Mouse (Mus musculus): ENCODE measurements around the gene Ctc1. TPM values are rescaled to one million over a fixed set of nuclear protein-coding genes. Genes with fewer than 3 reads are reported as not detected.

The Ctc1 gene
- polyA plus RNA-seq, 1 experiment from 2014 or later = 55.8 TPM

DNA sequence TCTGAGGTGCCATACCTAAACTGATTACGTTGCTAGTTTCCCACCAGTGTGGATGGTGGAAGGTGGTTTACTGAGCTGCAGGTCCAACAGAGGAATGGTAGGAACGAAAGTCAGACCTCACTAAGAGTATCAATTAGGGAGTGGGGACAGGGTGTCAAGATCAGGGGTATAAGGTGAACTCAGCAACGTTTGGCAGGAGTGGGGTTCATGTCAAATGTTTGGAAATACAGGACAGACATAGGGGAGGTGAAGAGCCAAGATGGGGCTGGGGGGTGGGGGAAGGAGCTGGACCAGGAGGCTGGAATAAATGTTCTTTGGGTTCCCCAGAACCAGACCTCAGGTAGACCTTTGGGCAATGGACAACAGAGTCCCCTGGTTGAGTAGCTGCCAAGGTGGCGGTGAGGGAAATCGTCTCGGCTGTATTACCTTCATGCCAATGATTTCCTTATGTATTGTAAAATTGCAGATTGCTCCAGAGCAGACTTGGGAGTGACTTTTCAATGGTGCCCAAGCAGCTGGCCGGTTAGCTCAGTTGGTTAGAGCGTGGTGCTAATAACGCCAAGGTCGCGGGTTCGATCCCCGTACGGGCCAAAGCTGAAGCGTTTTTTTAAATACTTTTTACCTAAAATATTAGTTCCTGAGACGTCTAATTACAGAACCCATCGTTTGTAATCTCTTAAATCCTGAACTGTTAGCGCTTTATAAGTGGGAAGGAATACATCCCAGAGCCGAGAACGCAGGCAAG, 20.9 kb downstream of the Ctc1 start:
- H3K9me3 ChIP-seq (ENCODE audit: control insufficient read depth, low read length) = no peaks in the 10 kb centered on the region
- ATAC-seq (ENCODE audit: low FRiP score, low TSS enrichment) = no peak
- WGBS = 11% methylated on average over 20 of the region's 20 CpGs

DNA sequence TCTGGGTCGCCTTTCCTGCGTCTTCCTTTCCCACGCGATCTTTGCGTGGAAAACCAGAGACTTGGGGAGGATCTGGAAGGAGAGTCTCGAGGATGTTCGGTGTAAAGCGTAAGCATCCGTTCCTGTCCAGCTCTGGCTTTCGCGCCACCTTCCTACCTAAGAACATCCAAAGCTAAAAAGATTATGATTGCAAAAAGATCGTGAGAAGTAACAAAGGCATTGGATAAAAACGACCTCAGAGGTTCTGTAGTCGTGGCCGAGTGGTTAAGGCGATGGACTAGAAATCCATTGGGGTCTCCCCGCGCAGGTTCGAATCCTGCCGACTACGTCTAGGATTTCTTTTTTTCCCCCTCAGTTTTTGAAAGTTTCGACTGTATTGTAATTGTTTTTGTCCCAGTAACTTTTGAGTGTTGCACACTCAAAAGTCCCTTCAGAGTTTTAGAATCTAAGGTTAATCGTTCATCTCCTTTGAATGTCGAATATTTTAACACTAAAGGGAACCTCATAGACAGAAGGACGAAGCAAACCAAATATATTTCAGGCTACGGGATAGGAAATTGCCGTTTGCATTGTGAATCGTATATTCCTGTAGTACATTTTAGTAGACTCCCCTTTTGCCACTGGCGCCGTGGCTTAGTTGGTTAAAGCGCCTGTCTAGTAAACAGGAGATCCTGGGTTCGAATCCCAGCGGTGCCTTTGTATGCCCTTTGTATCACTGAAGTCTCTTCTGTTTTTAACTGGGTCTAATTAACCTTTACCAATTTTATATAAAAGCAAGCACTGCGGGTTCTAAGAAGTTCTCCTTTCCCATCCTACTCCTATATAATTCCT, 21.7 kb downstream of the Ctc1 start:
- Histone ChIP-seq H3K4me2 (ENCODE audit: low read length) (peak overlapping the region; percentile 64), H3K9me3 (ENCODE audit: control insufficient read depth, low read length) (no peaks in the 10 kb centered on the region), H3K36me3 (ENCODE audit: control insufficient read depth, insufficient read depth, low read length) (peaks cover 30% of the 10 kb centered on the region), H3K27me3 (ENCODE audit: control insufficient read depth, insufficient read depth, low read length) (no peaks in the 10 kb centered on the region), H3K4me1 (ENCODE audit: control insufficient read depth, insufficient read depth, low read length) (peaks cover 17% of the 10 kb centered on the region), H3K27ac (replicated peaks; ENCODE audit: low read depth, low read length) (peak overlapping the region; percentile 80), H3K9ac (replicated peaks; ENCODE audit: low read length) (peak overlapping the region; percentile 67), H3K4me3 (replicated peaks; ENCODE audit: low read depth, low read length) (peak overlapping the region; percentile 67)
- ATAC-seq (ENCODE audit: low FRiP score, low TSS enrichment) = peak; percentile 51; the same call in 1 of the 2 replicates
- under 1% methylated on average over 34 of the region's 34 CpGs for WGBS
- DNase-seq = peak; percentile 92

More for the DNA sequence above, 20.9 kb downstream of the Ctc1 start:
- peaks cover 17% of the 10 kb centered on the region for H3K4me1 ChIP-seq (ENCODE audit: control insufficient read depth, insufficient read depth, low read length)
- peak; percentile 93 for DNase-seq
- peaks cover 38% of the 10 kb centered on the region for H3K36me3 ChIP-seq (ENCODE audit: control insufficient read depth, insufficient read depth, low read length)
- peak overlapping the region; percentile 67 for H3K9ac ChIP-seq (replicated peaks; ENCODE audit: low read length)
- peak overlapping the region; percentile 80 for H3K27ac ChIP-seq (replicated peaks; ENCODE audit: low read depth, low read length)
- H3K27me3 ChIP-seq (ENCODE audit: control insufficient read depth, insufficient read depth, low read length) = no peaks in the 10 kb centered on the region
- peak overlapping the region; percentile 64 for H3K4me2 ChIP-seq (ENCODE audit: low read length)
- H3K4me3 ChIP-seq (replicated peaks; ENCODE audit: low read depth, low read length) = peak overlapping the region; percentile 67

DNA sequence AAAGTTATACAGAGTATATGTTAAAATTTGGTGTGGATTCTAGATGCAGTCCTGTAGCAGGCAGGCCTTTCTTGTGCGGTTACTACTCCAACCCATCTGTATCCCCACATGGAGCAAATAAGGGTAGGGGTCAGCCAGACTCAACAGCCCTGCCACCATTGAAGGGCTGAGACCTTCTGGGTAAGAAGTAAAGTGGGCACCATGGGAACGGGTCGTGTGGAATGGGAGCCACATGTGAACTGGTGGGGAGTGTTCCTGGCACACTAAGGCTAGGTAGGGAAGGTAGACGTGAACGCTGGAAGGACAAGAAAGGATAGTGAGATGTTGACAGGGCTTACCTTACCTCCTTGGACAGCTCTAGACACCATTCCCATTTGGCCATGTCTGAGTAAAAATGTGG, 22.5 kb downstream of the Ctc1 start:
- no peaks in the 10 kb centered on the region for H3K27me3 ChIP-seq (ENCODE audit: control insufficient read depth, insufficient read depth, low read length)
- peaks cover 17% of the 10 kb centered on the region for H3K4me1 ChIP-seq (ENCODE audit: control insufficient read depth, insufficient read depth, low read length)
- no peak overlapping the region for H3K9ac ChIP-seq (replicated peaks; ENCODE audit: low read length)
- ATAC-seq (ENCODE audit: low FRiP score, low TSS enrichment) (no peak), DNase-seq (no peak)
- H3K27ac ChIP-seq (replicated peaks; ENCODE audit: low read depth, low read length) = no peak overlapping the region
- H3K4me2 ChIP-seq (ENCODE audit: low read length) = peak overlapping the region; percentile 71; the same call in 1 of the 2 replicates
- 72% methylated on average over 5 of the region's 5 CpGs for WGBS
- H3K4me3 ChIP-seq (replicated peaks; ENCODE audit: low read depth, low read length) = no peak overlapping the region
- H3K36me3 ChIP-seq (ENCODE audit: control insufficient read depth, insufficient read depth, low read length) = peaks cover 23% of the 10 kb centered on the region
- H3K9me3 ChIP-seq (ENCODE audit: control insufficient read depth, low read length) = no peaks in the 10 kb centered on the region

DNA sequence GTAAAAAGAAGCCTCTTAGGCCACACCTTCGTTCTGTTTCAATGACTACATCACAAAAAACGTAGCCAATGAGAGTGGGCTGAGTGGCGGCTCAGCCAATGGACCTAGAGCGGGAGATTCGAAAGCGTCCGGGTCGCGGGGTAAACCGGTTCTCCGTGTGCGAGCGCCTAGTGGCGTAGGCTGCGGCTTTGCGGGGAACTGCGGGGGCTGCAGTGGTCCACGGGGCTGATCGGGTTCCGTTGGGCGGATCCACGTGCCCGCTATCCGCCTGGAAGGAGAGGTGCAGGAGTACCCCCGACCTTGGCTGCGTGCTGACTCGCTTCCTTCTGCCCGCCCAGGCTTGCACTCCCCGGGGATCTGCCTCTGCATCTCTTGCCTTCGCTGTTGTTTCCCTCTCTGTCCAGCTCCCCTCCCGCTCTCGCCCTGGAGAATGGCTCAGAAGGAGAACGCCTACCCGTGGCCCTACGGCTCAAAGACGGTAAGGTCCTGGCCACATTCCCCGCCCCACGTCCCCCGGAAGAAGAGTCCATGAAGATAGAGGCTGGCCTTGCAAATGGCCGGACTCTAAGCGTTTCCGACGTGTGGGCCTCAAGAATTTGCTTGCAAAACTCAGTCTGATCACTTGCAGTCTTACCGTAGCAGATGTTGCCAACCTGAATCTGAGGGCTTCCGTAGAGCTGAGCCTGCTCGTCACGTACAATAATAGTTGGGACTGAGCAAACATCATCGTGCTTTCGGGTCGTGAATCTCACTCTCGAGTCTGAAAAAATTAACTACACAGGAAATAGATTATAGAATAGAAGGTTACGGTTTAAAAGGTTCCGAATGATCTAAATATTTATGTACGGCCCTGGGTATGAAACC, 30.1 kb downstream of the Ctc1 start, which contains the start of gene Aurkb:
Aurkb (plus strand) TSS at position 117 of the 864 bp plus-strand sequence.
- ATAC-seq (ENCODE audit: low FRiP score, low TSS enrichment) (peak; percentile 75), DNase-seq (peak; percentile 96)
- H3K27me3 ChIP-seq (ENCODE audit: control insufficient read depth, insufficient read depth, low read length) = no peaks in the 10 kb centered on the region
- H3K9ac ChIP-seq (replicated peaks; ENCODE audit: low read length) = peak within 1 kb of the TSS; percentile 20
- WGBS = under 1% methylated on average over 54 of the region's 54 CpGs
- H3K36me3 ChIP-seq (ENCODE audit: control insufficient read depth, insufficient read depth, low read length) = no peaks in the 10 kb centered on the region
- H3K4me3 ChIP-seq (replicated peaks; ENCODE audit: low read depth, low read length) = peak within 1 kb of the TSS; percentile 58
- no peaks in the 10 kb centered on the region for H3K9me3 ChIP-seq (ENCODE audit: control insufficient read depth, low read length)
- no peak within 1 kb of the TSS for H3K27ac ChIP-seq (replicated peaks; ENCODE audit: low read depth, low read length)
- peaks cover 6% of the 10 kb centered on the region; the same call in 1 of the 2 replicates for H3K4me1 ChIP-seq (ENCODE audit: control insufficient read depth, insufficient read depth, low read length)
- H3K4me2 ChIP-seq (ENCODE audit: low read length) = peak within 1 kb of the TSS; percentile 98

DNA sequence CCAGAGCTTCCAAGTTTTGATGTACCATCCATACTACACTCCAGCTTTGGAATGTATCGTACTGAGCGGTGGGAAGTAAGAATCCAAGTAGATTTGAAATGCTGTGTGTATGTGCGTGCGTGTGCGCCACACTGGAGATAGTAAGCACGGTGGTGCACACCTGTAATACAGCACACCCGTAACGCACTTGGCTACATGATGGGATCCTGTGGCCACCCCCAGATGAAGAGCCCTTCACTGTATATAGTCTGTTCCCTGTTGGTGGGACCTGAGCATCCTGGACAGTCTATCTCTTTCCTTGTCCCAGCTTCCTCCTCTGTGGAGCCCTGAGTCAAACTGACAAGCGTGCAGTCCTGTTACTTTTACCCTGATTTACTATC, 30.7 kb downstream of the Ctc1 start:
- DNase-seq (no peak), ATAC-seq (ENCODE audit: low FRiP score, low TSS enrichment) (no peak)
- Histone ChIP-seq H3K4me1 (ENCODE audit: control insufficient read depth, insufficient read depth, low read length) (peaks cover 6% of the 10 kb centered on the region; the same call in 1 of the 2 replicates), H3K36me3 (ENCODE audit: control insufficient read depth, insufficient read depth, low read length) (no peaks in the 10 kb centered on the region), H3K9ac (replicated peaks; ENCODE audit: low read length) (peak overlapping the region; percentile 20; the same call in 1 of the 2 replicates), H3K27ac (replicated peaks; ENCODE audit: low read depth, low read length) (no peak overlapping the region), H3K4me2 (ENCODE audit: low read length) (peak overlapping the region; percentile 98), H3K27me3 (ENCODE audit: control insufficient read depth, insufficient read depth, low read length) (no peaks in the 10 kb centered on the region), H3K9me3 (ENCODE audit: control insufficient read depth, low read length) (no peaks in the 10 kb centered on the region), H3K4me3 (replicated peaks; ENCODE audit: low read depth, low read length) (peak overlapping the region; percentile 58)
- 19% methylated on average over 9 of the region's 9 CpGs for WGBS

DNA sequence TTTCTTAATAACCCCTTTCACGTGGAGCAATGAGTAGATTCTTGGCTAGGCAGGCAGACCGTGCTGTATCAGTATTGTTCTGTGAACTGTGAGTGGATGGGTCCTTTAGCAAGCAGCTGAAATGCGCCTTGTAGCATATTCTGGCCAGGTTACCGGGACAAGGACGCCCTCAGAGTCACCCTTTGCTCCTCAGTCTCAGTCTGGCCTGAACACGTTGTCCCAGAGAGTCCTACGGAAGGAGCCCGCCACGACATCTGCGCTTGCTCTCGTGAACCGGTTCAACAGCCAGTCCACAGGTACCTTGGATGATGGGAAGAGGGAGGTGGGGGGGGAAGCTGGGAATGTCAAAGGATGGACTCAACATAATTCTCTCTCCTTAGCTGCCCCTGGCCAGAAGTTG, 31.9 kb downstream of the Ctc1 start:
- 92% methylated on average over 12 of the region's 12 CpGs for WGBS

DNA sequence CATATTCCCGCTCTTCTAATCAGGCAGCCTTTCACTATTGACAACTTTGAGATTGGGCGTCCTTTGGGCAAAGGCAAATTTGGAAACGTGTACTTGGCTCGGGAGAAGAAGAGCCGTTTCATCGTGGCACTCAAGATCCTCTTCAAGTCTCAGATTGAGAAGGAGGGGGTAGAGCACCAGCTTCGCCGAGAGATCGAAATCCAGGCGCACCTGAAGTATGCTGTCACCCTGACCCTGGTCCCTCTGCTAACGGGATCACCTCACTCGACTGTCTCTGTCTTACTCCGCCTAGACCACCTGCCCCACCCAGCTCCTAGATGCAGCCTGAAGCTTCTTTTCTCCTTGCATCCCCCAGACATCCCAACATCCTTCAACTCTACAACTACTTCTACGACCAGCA, 32.4 kb downstream of the Ctc1 start:
- DNase-seq (no peak), ATAC-seq (ENCODE audit: low FRiP score, low TSS enrichment) (no peak)
- Histone ChIP-seq H3K4me3 (replicated peaks; ENCODE audit: low read depth, low read length) (no peak overlapping the region), H3K27ac (replicated peaks; ENCODE audit: low read depth, low read length) (no peak overlapping the region), H3K27me3 (ENCODE audit: control insufficient read depth, insufficient read depth, low read length) (no peaks in the 10 kb centered on the region), H3K36me3 (ENCODE audit: control insufficient read depth, insufficient read depth, low read length) (no peaks in the 10 kb centered on the region), H3K4me2 (ENCODE audit: low read length) (no peak overlapping the region), H3K9ac (replicated peaks; ENCODE audit: low read length) (no peak overlapping the region), H3K9me3 (ENCODE audit: control insufficient read depth, low read length) (no peaks in the 10 kb centered on the region), H3K4me1 (ENCODE audit: control insufficient read depth, insufficient read depth, low read length) (peaks cover 6% of the 10 kb centered on the region; the same call in 1 of the 2 replicates)
- WGBS = 94% methylated on average over 14 of the region's 14 CpGs

More for the DNA sequence above, 31.9 kb downstream of the Ctc1 start:
- H3K4me3 ChIP-seq (replicated peaks; ENCODE audit: low read depth, low read length) = no peak overlapping the region
- ATAC-seq (ENCODE audit: low FRiP score, low TSS enrichment) (no peak), DNase-seq (no peak)
- H3K4me2 ChIP-seq (ENCODE audit: low read length) = peak overlapping the region; percentile 98; the same call in 1 of the 2 replicates
- no peaks in the 10 kb centered on the region for H3K36me3 ChIP-seq (ENCODE audit: control insufficient read depth, insufficient read depth, low read length)
- no peaks in the 10 kb centered on the region for H3K9me3 ChIP-seq (ENCODE audit: control insufficient read depth, low read length)
- peaks cover 6% of the 10 kb centered on the region; the same call in 1 of the 2 replicates for H3K4me1 ChIP-seq (ENCODE audit: control insufficient read depth, insufficient read depth, low read length)
- no peak overlapping the region for H3K9ac ChIP-seq (replicated peaks; ENCODE audit: low read length)
- H3K27me3 ChIP-seq (ENCODE audit: control insufficient read depth, insufficient read depth, low read length) = no peaks in the 10 kb centered on the region
- no peak overlapping the region for H3K27ac ChIP-seq (replicated peaks; ENCODE audit: low read depth, low read length)

DNA sequence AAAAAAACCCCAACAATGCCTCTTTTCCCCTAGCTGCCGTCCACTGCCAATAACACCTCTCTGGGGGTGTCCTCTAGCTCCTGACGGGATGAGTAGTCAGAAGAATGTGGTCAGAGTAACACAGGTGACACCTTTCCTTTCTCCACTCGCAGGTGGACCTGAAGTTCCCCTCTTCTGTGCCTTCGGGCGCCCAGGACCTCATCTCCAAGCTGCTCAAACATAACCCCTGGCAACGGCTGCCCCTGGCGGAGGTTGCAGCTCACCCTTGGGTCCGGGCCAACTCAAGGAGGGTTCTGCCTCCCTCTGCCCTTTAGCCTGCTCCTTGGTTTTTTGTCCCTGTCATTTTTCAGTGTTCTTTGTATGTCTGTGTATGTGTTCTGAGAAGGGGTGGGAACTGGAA, 35.0 kb downstream of the Ctc1 start:
- Histone ChIP-seq H3K27me3 (ENCODE audit: control insufficient read depth, insufficient read depth, low read length) (no peaks in the 10 kb centered on the region), H3K4me3 (replicated peaks; ENCODE audit: low read depth, low read length) (no peak overlapping the region), H3K27ac (replicated peaks; ENCODE audit: low read depth, low read length) (no peak overlapping the region), H3K4me2 (ENCODE audit: low read length) (no peak overlapping the region), H3K4me1 (ENCODE audit: control insufficient read depth, insufficient read depth, low read length) (peaks cover 5% of the 10 kb centered on the region; the same call in 1 of the 2 replicates), H3K9ac (replicated peaks; ENCODE audit: low read length) (no peak overlapping the region), H3K36me3 (ENCODE audit: control insufficient read depth, insufficient read depth, low read length) (no peaks in the 10 kb centered on the region), H3K9me3 (ENCODE audit: control insufficient read depth, low read length) (no peaks in the 10 kb centered on the region)
- DNase-seq (no peak), ATAC-seq (ENCODE audit: low FRiP score, low TSS enrichment) (no peak)
- WGBS = 88% methylated on average over 8 of the region's 8 CpGs

Data from midbrain, embryonic 14.5 days (tissue).